Mouse (Mus musculus) cerebellum, adult 18-20 months (tissue): ENCODE results near the gene Sec14l2.
A peak's percentile ranks its signal among the peaks of the same experiment; 100 is the strongest.

Experiments used
- DNase-seq, 2 experiments: peaks; one replicate each; pipeline ENCODE4 v3.0.0; 2021

Gene Sec14l2

GRCm38 (mm10) chr11:4097091-4097621, 26.1 kb downstream of the Sec14l2 start:
- peak in 1 of 2 experiments; percentile 38 for DNase-seq

DNA sequence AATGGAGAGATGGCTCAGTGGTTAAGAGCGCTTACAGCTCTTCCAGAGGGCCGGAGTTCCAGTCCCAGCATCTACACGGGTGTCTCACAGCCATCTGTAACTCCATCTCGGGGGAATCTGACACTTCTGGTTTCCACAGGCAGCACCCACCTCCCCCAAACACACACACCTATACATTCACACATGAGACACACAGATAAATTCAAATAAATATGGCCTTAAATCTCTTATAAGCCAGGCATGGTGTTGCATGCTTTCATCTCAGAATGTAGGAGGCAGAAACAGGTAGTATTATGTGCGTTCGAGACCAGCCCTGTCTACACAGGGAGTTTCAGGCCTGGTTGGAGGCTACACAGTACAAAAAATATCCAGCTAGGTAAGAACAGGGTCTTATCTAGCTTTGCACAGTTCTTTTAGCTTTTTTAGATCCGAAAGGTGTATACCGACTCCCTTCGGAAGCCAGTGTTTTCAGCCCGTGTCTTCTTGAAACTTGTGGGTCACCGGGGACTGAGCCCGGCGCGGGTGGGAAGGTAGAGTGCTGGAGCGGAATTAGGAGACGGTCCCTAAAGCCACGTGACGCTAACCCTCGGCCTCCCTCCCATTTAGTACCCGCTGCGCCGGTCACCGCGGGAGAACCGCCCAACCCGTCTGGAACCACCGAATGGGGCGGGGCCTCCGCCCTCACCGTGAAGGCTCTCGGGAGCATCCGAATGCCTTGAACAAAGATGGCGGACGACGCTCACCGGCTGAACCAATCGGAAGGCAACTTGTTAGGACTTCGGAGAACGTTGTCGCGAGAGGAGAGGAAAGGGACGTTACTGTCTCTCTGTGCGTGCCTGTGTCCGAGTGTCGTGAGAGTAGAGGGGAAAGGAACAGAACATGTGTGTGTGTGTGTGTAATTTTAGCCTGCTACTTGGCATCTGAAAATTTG, 26.9 kb downstream of the Sec14l2 start:
- DNase-seq, result peak; percentile 99

DNA sequence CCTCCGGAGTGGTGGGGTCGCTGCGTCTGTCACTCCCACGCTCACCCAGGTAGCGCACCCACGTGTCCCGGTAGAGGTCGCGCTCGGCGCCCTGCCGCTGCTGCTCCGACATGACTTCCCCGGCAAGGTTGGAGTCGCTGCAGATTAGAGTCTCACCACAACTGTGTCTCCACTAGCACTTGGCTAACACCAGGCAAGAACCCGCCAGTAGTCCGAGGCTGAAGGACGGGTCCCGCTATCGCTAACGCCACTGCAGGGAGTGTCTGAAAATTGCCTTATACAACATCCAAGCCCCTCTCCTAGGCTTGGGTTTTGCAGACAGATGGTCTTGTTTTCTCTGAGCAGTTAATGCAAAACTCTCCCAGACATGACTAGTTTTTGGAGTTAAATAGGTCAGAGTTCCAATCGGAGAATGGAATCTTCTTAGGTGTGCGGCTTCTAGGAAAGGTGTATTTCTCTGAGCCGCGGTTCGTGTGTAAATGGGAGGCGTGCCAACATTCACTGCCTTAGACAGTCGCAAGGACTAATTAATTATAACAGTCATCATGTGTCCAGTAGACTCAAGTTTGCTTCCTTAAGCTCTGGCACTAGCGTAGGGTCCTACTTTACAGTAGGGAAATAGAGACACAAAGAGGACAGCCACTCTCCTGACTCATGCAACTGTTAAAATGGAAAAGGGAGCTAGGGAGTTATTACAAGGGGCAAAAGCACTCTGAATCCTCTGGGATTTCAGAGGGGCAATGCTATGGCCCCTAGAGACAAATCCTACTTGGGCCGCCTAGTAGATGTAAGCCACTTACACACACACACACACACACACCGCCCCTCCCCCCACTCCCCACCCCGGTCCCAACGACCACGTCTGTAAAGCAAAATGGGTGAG, 27.8 kb downstream of the Sec14l2 start, which contains the start of gene Mtfp1:
Mtfp1 (minus strand) TSS at position 275 of the 883 bp plus-strand sequence.
- peak; percentile 65 to 68 for DNase-seq

DNA sequence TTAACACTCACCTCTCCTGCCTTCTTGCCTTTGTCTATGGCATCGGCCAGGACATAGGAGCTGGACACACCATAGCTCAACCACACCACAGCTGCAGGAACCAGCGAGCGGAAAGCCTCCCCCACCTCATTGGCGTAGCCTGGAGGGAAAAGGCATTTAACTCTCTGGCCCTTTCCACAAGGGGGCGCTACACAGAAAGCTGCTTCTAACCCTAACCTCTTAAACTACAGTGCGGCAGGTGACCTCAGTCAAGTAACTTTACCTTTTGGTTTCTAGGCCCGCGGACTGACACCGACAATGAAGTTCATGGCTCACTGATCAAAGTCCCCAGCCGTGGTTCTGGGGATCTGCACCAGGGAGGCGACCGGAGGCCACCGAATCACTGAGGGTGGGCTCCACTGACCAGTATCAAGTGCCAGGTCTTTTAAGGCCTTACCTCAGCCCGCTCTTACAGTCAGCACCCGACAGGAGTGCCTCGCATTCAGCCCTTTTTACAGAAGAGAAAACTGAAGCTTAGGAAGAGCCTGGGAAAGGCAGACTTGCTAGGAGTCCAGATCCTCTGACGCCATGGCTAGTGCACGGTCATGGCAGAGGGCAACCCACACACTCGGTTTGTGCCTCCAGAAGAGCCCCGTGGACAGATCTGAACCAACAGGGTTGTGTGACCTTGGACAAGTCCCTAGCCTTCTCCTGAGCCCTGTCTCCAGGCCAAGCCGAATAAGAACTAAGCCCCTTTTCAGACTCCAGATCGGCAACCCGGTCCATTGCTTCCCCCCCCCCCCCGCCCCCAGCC, 28.6 kb downstream of the Sec14l2 start:
- DNase-seq, result peak; percentile 68 to 69

- DNase-seq, result peak in 1 of 2 experiments; percentile 11
Measured at GRCm38 (mm10) chr11:4093459-4094377, 29.5 kb downstream of the Sec14l2 start.

DNA sequence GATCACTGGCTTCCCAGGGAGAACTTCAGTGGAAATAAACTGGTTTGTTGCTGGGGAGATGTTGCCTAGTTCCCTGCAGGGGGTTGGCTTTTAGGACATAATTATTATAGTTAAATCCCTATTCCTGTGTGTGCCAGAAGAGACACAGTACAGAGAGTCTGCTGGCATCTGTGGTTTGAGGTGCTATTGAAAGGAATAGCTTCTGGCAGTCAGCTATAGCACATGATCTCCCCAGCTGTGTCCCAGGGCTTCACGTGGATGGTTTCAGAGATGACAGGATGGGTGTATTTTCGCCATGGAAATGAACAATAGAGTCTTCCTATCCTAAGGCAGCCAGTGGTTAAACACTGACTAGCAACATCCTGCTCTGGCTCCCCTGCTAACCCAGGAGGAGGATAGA, 35.9 kb downstream of the Sec14l2 start:
- no peak for DNase-seq

- DNase-seq, result no peak
Measured at GRCm38 (mm10) chr11:4086246-4086645, 37.0 kb downstream of the Sec14l2 start.

DNA sequence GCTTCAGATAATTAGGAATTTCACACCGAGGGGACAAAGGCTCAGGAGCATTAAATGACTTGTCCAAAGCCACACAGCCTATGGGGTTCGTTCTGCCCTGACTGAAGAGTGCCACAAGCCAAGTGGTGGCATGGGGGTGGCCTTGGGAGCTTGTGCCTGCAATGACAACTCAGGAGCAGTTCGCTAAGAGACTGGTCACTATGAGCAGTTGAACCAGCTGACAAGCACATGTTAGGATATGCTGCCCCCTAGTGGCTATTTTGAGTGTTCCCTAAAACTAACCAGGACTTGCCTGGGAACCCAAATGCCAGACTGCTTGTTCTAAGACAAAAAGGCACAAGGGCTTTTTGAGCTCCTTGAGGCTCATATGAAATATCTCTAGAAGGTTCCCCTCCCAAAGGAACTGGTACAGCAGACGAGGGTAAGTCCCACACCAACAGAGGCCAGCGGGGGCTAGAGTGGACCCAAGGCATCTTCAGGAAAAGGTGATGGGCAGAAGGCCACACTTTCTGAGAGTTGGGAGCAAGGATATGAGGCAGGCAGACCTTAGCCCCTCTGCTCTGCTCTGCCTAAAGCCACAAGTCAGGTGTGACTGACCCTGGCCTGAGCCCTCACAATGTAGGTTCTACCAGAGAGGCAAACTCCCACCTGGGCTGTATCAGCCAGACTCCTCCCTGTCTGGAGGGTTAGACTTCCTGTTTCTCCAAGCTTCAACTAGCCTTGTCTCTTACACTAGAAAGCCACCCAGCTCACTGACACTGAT, 39.7 kb downstream of the Sec14l2 start:
- peak; percentile 64 to 71 for DNase-seq

DNA sequence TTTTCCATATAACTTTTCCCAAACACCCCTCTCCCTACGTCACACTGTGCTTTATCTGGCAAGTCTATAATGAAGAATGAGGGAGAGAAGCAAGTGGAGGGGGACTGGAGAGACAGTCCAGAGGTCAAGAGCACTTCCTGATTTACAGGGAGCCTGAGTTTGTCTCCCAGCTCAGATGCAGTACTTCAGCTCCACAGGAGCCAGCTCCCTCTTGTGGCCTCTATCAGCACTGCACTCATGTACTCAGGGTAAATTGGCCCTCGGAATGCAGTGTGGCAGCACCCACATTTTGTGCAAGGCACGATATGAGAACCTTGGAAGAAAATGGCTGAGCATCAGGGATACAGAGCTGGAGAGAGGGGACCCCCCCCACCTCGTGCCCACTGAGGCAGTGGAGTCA, 43.0 kb downstream of the Sec14l2 start:
- peak; percentile 56 to 62 for DNase-seq

DNA sequence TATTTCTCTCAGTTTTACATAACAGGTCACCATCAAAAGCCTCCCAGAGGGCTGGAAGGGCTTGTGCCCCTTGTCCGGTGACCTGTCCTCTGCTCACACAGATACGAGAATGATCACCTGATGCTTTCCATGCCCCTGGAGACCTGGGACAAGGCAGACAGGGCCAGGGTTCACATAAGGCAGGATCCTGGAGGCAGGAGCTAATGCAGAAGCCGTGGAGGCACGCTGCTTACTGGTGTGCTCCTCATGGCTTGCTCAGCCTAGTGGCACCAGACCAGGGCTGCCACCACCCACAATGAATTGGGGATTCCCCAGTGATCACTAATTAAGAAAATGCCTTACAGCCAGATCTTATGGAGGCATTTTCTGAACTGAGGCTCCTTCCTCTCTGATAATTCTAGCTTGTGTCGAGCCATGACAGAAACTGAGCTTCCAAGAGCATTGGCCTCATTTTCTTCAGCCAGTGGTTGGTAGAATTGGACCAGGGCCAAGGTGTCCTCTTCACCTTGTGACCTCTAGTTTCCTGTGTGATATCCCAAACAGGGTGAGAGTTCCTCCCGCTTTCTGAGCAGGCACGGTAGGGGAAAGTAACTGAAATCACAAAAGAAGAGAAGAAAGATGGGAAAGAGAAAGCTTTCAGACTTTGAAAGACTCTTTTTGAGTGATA, 44.8 kb downstream of the Sec14l2 start:
- DNase-seq, result no peak

DNA sequence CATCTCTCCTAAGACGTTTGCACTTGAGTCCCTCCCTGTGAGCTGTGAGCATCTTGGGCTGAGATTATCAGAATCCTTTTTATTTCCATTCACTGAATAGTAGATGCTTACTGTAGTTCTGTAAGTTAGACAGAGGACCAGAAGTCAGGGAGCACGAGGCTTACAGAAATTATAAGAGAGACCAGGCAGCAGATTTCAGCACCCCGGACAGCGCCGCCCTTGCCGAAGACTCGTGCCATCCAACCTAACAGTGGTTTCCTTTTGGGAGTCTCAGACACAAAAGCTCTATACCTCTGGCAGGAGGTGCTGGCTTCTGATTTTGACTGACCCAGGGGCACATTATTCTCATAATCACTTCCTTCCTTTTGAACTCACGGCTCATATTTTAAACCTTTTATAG, 46.6 kb downstream of the Sec14l2 start:
- DNase-seq, result no peak

- DNase-seq, result no peak
Measured at GRCm38 (mm10) chr11:4069664-4070063, 53.6 kb downstream of the Sec14l2 start.

DNA sequence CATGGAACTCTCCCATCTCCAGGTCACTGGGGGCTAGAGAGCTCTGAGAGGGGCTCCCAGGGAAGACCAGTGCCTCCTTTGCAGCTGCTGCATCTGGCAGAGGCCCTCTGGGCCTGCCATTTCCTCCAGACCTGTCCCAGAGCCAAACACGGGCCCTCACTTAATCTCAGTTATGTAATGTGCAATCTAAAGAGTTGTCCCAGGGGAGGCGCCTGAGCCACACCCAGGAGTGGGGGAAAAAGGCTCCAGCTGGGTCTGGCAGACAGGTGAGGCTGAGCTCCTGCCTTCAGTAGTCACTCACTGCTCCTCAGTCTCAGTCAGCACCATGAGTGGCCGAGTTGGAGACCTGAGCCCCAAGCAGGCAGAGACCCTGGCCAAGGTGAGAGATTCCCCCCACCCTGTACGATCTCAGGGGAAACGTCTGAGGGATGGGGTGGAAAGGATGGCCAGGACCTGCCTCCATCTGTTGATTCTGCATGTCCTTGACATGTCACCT, 58.5 kb downstream of the Sec14l2 start, which contains the start of gene Sec14l3:
Sec14l3 (plus strand) TSS at position 215 of the 496 bp plus-strand sequence.
- no peak for DNase-seq

DNA sequence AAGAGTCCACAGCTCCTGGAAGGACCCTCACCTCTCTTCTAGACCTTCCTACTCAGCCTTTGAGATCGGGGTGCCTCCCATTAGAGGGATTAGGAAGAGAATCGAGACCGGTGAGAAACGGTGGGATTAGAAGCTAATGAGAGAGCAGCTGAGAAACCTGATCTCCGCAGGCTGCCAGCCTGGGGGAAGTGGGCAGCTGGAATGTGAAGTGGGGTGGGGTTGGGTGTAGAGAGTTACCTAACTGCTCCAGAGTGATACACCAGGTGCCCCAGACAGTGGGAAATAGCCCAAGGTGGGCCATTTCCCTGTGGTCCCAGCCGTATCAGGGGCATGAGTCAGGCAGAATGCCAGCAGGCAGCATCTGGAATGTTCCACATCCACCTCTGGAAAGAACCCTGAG, 60.2 kb downstream of the Sec14l2 start:
- DNase-seq, result no peak

- no peak for DNase-seq
Measured at GRCm38 (mm10) chr11:4062523-4062922, 60.7 kb downstream of the Sec14l2 start.

DNA sequence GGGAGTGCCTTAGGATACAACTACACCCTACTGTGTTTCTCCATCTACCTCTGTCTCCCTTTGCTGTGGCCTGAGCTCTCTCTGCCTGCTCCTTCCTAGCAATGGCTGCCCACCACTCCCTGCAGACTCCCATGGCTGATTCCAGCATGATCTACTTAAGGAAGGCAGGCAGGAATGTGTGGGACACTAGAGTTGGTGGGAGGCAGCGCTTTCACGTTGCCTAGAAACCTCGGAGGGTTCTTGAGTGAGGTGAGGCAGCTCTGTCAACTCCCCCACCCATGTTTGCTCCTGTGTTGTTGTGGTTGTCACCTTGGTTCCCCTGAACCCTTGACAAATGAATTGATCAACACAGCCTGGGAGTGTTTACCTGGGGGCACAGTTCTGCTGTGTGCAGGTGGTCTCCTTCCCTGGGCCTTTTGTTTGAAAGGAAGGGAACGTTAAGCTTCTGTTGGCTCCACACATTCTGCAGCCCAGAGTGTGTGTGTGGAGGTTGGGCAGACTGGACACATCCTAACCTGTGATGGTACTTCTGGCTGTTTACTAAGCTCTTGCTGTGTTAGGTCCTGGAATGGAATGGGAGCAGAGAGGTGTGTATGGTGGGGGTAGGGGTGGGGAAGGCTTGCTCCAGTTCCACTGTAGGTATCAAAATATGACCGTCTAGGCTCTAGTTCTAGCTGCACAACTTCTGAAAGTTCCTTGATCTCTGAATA, 62.2 kb downstream of the Sec14l2 start:
- no peak for DNase-seq

DNA sequence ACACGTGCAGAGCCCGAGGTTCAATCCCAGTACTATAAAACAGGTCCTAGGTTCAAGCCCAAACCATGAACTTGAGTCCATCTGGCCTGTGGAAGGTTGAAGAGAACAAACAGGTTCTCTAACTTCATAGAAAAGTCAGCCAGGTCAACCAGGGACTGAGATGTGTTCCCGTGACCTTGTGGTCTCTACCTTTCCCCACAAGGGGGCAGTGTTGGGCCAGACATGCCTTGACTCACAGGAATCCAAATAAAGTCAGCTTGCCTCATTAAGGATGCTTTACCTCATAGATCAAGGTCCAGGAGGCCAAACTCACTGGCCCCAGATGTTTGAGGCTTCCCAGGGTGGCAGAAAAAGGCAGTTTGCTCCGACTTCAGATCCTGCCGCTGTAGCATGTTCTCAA, 69.6 kb downstream of the Sec14l2 start:
- peak; percentile 63 to 76 for DNase-seq

GRCm38 (mm10) chr11:4048438-4048837, 74.8 kb downstream of the Sec14l2 start:
- no peak for DNase-seq

- DNase-seq, result no peak
Measured at GRCm38 (mm10) chr11:4047766-4048165, 75.4 kb downstream of the Sec14l2 start.
